Mouse (Mus musculus): ENCODE data around the gene Gm8882.
"Not testable (repeated sequence)": the region's sequence is repeated elsewhere in the genome, so short reads cannot be mapped to it uniquely, and the experiment has no call there.

Gm8882 gene

GRCm38 (mm10) chr6:132364034-132364433 is at the start of gene Gm8882:
Gm8882 (minus strand) TSS chr6:132364134.
- not testable (repeated sequence) for DNase-seq (ENCODE audit: low spot score)

DNA sequence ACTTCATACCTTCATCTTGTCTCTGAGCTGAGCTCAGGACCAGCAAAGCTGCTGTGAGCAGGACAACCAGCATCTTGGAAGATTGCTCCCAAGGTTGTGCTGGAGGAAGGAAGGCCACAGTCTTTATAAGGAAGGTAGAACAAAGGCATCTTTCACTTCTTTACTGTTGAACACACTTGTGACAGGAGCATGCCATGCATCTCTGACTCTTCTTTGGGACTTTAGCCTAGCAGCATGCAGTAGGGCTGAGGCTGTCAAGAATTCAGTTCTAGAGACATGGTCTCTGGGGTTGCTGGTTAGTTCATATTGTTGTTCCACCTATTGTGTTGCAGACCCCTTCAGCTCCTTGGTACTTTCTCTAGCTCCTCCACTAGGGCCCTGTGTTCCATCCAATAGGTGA is 49.3 kb downstream of the Gm8882 start, which contains the start of gene Prpmp5:
Gene Prpmp5 (minus strand): TSS at position 101 of the 400 bp plus-strand sequence.
- DNase-seq (ENCODE audit: low spot score), result not testable (repeated sequence)

All from left cerebral cortex, adult 11 months (tissue).